Mouse (Mus musculus) kidney, embryonic 16.5 days (tissue): ENCODE results near the gene Megf6. TPM values are rescaled to one million over a fixed set of nuclear protein-coding genes. Genes with fewer than 3 reads are reported as not detected.

Experiments
- ATAC-seq: fragments of 200-750 bp; cut with Nextera tagmentation; 2 replicates; pipeline ENCODE4 v1.8.0; 2017; ENCODE audit warnings: moderate TSS enrichment; ENCODE audit not compliant: low FRiP score, low TSS enrichment
- H3K27ac ChIP-seq: fragments of 300-500 bp; sonication (generic); 2 replicates; pipeline ENCODE4 v1.5.1; 2014; ENCODE audit warnings: low read length
- H3K27me3 ChIP-seq: fragments of 300-500 bp; sonication (generic); 2 replicates; pipeline ENCODE4 v1.6.1; 2014; ENCODE audit warnings: low read length, control low read depth, mixed read lengths; ENCODE audit not compliant: insufficient read depth
- H3K36me3 ChIP-seq: fragments of 300-500 bp; sonication (generic); 2 replicates; pipeline ENCODE4 v1.6.1; 2014; ENCODE audit warnings: low read length, control low read depth, mixed read lengths; ENCODE audit not compliant: insufficient read depth
- H3K4me1 ChIP-seq: fragments of 300-500 bp; sonication (generic); 2 replicates; pipeline ENCODE4 v1.6.1; 2014; ENCODE audit warnings: low read length, control low read depth, mixed read lengths; ENCODE audit not compliant: insufficient read depth
- H3K4me2 ChIP-seq: fragments of 300-500 bp; sonication (generic); replicated peaks from 2 replicates; pipeline ENCODE4 v1.6.1; 2014; ENCODE audit warnings: low read depth, low read length
- H3K4me3 ChIP-seq: fragments of 300-500 bp; sonication (generic); 2 replicates; pipeline ENCODE4 v1.5.1; 2014; ENCODE audit warnings: mild to moderate bottlenecking, low read length
- H3K9ac ChIP-seq: fragments of 300-500 bp; sonication (generic); replicated peaks from 2 replicates; pipeline ENCODE4 v1.6.1; 2014; ENCODE audit warnings: low read length
- H3K9me3 ChIP-seq: fragments of 300-500 bp; sonication (generic); 2 replicates; pipeline ENCODE4 v1.6.1; 2016; ENCODE audit warnings: low read length, control low read depth
- WGBS: fragments of 180-500 bp; shearing (Covaris S2); extraction: QIAGEN DNeasy Blood & Tissue Kit; methylation state at CpG from one replicate; pipeline ENCODE4 v1.1.7; 2014; 5-methylcytosine and 5-hydroxymethylcytosine counted together
- polyA plus RNA-seq: library from polyadenylated mRNA; unstranded; fragments of >200 nt; fragmentation: Nextera tagmentation; extraction: Ambion mirVana; gene quantifications from 2 replicates; pipeline ENCODE4 v1.2.1, GENCODE M21; 2015

Megf6 gene
- polyA plus RNA-seq, 1 experiment from 2014 or later: 15.7 TPM

- Histone ChIP-seq H3K9ac (no peak overlapping the region), H3K27me3 (no peaks in the 10 kb centered on the region), H3K4me1 (0 out of 2 replicates have a peak, but pooled peaks cover 3% of the 10 kb centered on the region), H3K4me3 (no peak overlapping the region), H3K27ac (no peak overlapping the region), H3K4me2 (no peak overlapping the region), H3K9me3 (no peaks in the 10 kb centered on the region), H3K36me3 (no peaks in the 10 kb centered on the region)
- WGBS: 67% methylated on average over 5 of the region's 5 CpGs
- no peak for ATAC-seq
These were observed 34.9 kb downstream of the Megf6 start for GRCm38 (mm10) chr4:154205392-154205791.

GRCm38 (mm10) chr4:154207261-154207660 lies 36.7 kb downstream of the Megf6 start:
- no peak for ATAC-seq
- 15% methylated on average over 5 of the region's 5 CpGs for WGBS

GRCm38 (mm10) chr4:154209054-154209453 lies 38.5 kb downstream of the Megf6 start:
- no peaks in the 10 kb centered on the region for H3K36me3 ChIP-seq
- H3K4me1 ChIP-seq: 0 out of 2 replicates have a peak, but pooled peaks cover 3% of the 10 kb centered on the region
- no peak overlapping the region for H3K27ac ChIP-seq
- H3K4me2 ChIP-seq: no peak overlapping the region
- H3K27me3 ChIP-seq: no peaks in the 10 kb centered on the region
- WGBS: 53% methylated on average over 6 of the region's 6 CpGs
- H3K9ac ChIP-seq: no peak overlapping the region
- no peak overlapping the region for H3K4me3 ChIP-seq
- H3K9me3 ChIP-seq: no peaks in the 10 kb centered on the region
- ATAC-seq: no peak

More at GRCm38 (mm10) chr4:154207261-154207660, 36.7 kb downstream of the Megf6 start:
- 0 out of 2 replicates have a peak, but pooled peaks cover 3% of the 10 kb centered on the region for H3K4me1 ChIP-seq
- no peaks in the 10 kb centered on the region for H3K27me3 ChIP-seq
- no peak overlapping the region for H3K27ac ChIP-seq
- H3K36me3 ChIP-seq: no peaks in the 10 kb centered on the region
- H3K4me2 ChIP-seq: no peak overlapping the region
- no peak overlapping the region for H3K4me3 ChIP-seq
- no peaks in the 10 kb centered on the region for H3K9me3 ChIP-seq
- H3K9ac ChIP-seq: no peak overlapping the region

GRCm38 (mm10) chr4:154209825-154210224 lies 39.3 kb downstream of the Megf6 start:
- no peak overlapping the region for H3K4me2 ChIP-seq
- H3K4me1 ChIP-seq: 0 out of 2 replicates have a peak, but pooled peaks cover 3% of the 10 kb centered on the region
- H3K9ac ChIP-seq: no peak overlapping the region
- H3K9me3 ChIP-seq: no peaks in the 10 kb centered on the region
- no peak overlapping the region for H3K27ac ChIP-seq
- WGBS: 17% methylated on average over 3 of the region's 3 CpGs
- no peak overlapping the region for H3K4me3 ChIP-seq
- no peaks in the 10 kb centered on the region for H3K36me3 ChIP-seq
- ATAC-seq: no peak
- H3K27me3 ChIP-seq: no peaks in the 10 kb centered on the region

- no peak overlapping the region for H3K27ac ChIP-seq
- H3K4me2 ChIP-seq: no peak overlapping the region
- H3K36me3 ChIP-seq: no peaks in the 10 kb centered on the region
- WGBS: 71% methylated on average over 13 of the region's 13 CpGs
- no peaks in the 10 kb centered on the region for H3K9me3 ChIP-seq
- no peaks in the 10 kb centered on the region for H3K27me3 ChIP-seq
- H3K9ac ChIP-seq: no peak overlapping the region
- H3K4me3 ChIP-seq: no peak overlapping the region
- H3K4me1 ChIP-seq: 0 out of 2 replicates have a peak, but pooled peaks cover 3% of the 10 kb centered on the region
- no peak for ATAC-seq
These were observed 40.9 kb downstream of the Megf6 start for GRCm38 (mm10) chr4:154211459-154211858.

- Histone ChIP-seq H3K4me1 (0 out of 2 replicates have a peak, but pooled peaks cover 3% of the 10 kb centered on the region), H3K36me3 (no peaks in the 10 kb centered on the region), H3K9ac (no peak overlapping the region), H3K4me2 (no peak overlapping the region), H3K9me3 (no peaks in the 10 kb centered on the region), H3K4me3 (no peak overlapping the region), H3K27ac (no peak overlapping the region), H3K27me3 (no peaks in the 10 kb centered on the region)
- no peak for ATAC-seq
- 67% methylated on average over 7 of the region's 7 CpGs for WGBS
These were observed 43.1 kb downstream of the Megf6 start for GRCm38 (mm10) chr4:154213586-154213985.

GRCm38 (mm10) chr4:154214075-154214474 lies 43.5 kb downstream of the Megf6 start:
- no peak for ATAC-seq
- 10% methylated on average over 5 of the region's 5 CpGs for WGBS

GRCm38 (mm10) chr4:154217711-154218350 lies 47.3 kb downstream of the Megf6 start:
- WGBS: 51% methylated on average over 7 of the region's 7 CpGs

More at GRCm38 (mm10) chr4:154214075-154214474, 43.5 kb downstream of the Megf6 start:
- H3K27ac ChIP-seq: no peak overlapping the region
- H3K4me2 ChIP-seq: no peak overlapping the region
- H3K9me3 ChIP-seq: no peaks in the 10 kb centered on the region
- H3K4me1 ChIP-seq: 0 out of 2 replicates have a peak, but pooled peaks cover 3% of the 10 kb centered on the region
- H3K9ac ChIP-seq: no peak overlapping the region
- no peaks in the 10 kb centered on the region for H3K36me3 ChIP-seq
- H3K27me3 ChIP-seq: no peaks in the 10 kb centered on the region
- no peak overlapping the region for H3K4me3 ChIP-seq

GRCm38 (mm10) chr4:154222773-154223172 lies 52.2 kb downstream of the Megf6 start:
- peaks cover 10% of the 10 kb centered on the region; the same call in 1 of the 2 replicates for H3K4me1 ChIP-seq
- 71% methylated on average over 6 of the region's 6 CpGs for WGBS

More at GRCm38 (mm10) chr4:154217711-154218350, 47.3 kb downstream of the Megf6 start:
- no peaks in the 10 kb centered on the region for H3K27me3 ChIP-seq
- no peak for ATAC-seq
- H3K4me1 ChIP-seq: peaks cover 4% of the 10 kb centered on the region; the same call in 1 of the 2 replicates
- H3K9ac ChIP-seq: no peak overlapping the region
- H3K4me2 ChIP-seq: no peak overlapping the region
- no peak overlapping the region for H3K27ac ChIP-seq
- H3K9me3 ChIP-seq: no peaks in the 10 kb centered on the region
- H3K4me3 ChIP-seq: no peak overlapping the region
- H3K36me3 ChIP-seq: no peaks in the 10 kb centered on the region

GRCm38 (mm10) chr4:154224267-154224969 lies 53.9 kb downstream of the Megf6 start:
- 0 out of 2 replicates have a peak, but pooled peaks have one; percentile 43 for ATAC-seq
- Histone ChIP-seq H3K9me3 (no peaks in the 10 kb centered on the region), H3K4me3 (no peak overlapping the region), H3K4me1 (peaks cover 10% of the 10 kb centered on the region; the same call in 1 of the 2 replicates), H3K4me2 (no peak overlapping the region), H3K36me3 (no peaks in the 10 kb centered on the region), H3K27me3 (no peaks in the 10 kb centered on the region), H3K9ac (no peak overlapping the region), H3K27ac (no peak overlapping the region)
- 26% methylated on average over 6 of the region's 6 CpGs for WGBS

More at GRCm38 (mm10) chr4:154222773-154223172, 52.2 kb downstream of the Megf6 start:
- H3K27me3 ChIP-seq: no peaks in the 10 kb centered on the region
- H3K27ac ChIP-seq: no peak overlapping the region
- H3K4me3 ChIP-seq: no peak overlapping the region
- H3K4me2 ChIP-seq: no peak overlapping the region
- H3K9me3 ChIP-seq: no peaks in the 10 kb centered on the region
- H3K36me3 ChIP-seq: no peaks in the 10 kb centered on the region
- no peak overlapping the region for H3K9ac ChIP-seq
- no peak for ATAC-seq
